Mouse (Mus musculus) activated CD4-positive, CD25-positive, alpha-beta regulatory T cell, adult 4 months (primary cell): ENCODE data around the gene A030005L19Rik. TPM values are rescaled to one million over a fixed set of nuclear protein-coding genes. Genes with fewer than 3 reads are reported as not detected.
"Not testable (repeated sequence)": the region's sequence is repeated elsewhere in the genome, so short reads cannot be mapped to it uniquely, and the experiment has no call there.

Experiments used
- ATAC-seq: one replicate; pipeline ENCODE4 v1.8.0; 2017
- polyA plus RNA-seq, 2 experiments: library from polyadenylated mRNA; unstranded; fragments of 100-300 nt; shearing (Covaris generic); gene quantifications; one replicate each; pipeline ENCODE4 v1.2.1; 2017

A030005L19Rik gene
- polyA plus RNA-seq, result 1 to 10 TPM; 1.6 to 2.5 TPM

GRCm38 (mm10) chr1:82913025-82913424 lies at the start of gene A030005L19Rik:
Gene A030005L19Rik, plus strand, starts transcription at chr1:82913325.
- no peak for ATAC-seq

GRCm38 (mm10) chr1:82870202-82870601 lies 42.9 kb upstream of the A030005L19Rik start:
- ATAC-seq, result peak; percentile 48

GRCm38 (mm10) chr1:82879172-82879571 lies 34.0 kb upstream of the A030005L19Rik start:
- peak; percentile 74 for ATAC-seq

- no peak for ATAC-seq
Observed at GRCm38 (mm10) chr1:82880196-82880595, 32.9 kb upstream of the A030005L19Rik start.

GRCm38 (mm10) chr1:82893269-82893668 lies 19.9 kb upstream of the A030005L19Rik start:
- no peak for ATAC-seq

- ATAC-seq, result peak; percentile 70
Observed at GRCm38 (mm10) chr1:82900567-82900966, 12.6 kb upstream of the A030005L19Rik start.

GRCm38 (mm10) chr1:82901201-82901600 lies 11.9 kb upstream of the A030005L19Rik start:
- no peak for ATAC-seq

- no peak for ATAC-seq
Observed at GRCm38 (mm10) chr1:82905886-82906285, 7.2 kb upstream of the A030005L19Rik start.

- not testable (repeated sequence) for ATAC-seq
Observed at GRCm38 (mm10) chr1:82913434-82913833, 309 bp downstream of the A030005L19Rik start.

GRCm38 (mm10) chr1:82924650-82925049 lies 11.5 kb downstream of the A030005L19Rik start, which contains the start of gene A030014E15Rik:
Gene A030014E15Rik, plus strand, starts transcription at chr1:82924917.
- ATAC-seq, result no peak

GRCm38 (mm10) chr1:82930558-82930957 lies 17.4 kb downstream of the A030005L19Rik start:
- ATAC-seq, result not testable (repeated sequence)

- not testable (repeated sequence) for ATAC-seq
Observed at GRCm38 (mm10) chr1:82931326-82931725, 18.2 kb downstream of the A030005L19Rik start, which contains the start of gene Gm6217. Gene Gm6217, minus strand, starts transcription at chr1:82931399.

- no peak for ATAC-seq
Observed at GRCm38 (mm10) chr1:82938666-82939065, 25.5 kb downstream of the A030005L19Rik start.

- ATAC-seq, result not testable (repeated sequence)
Observed at GRCm38 (mm10) chr1:82942505-82942904, 29.4 kb downstream of the A030005L19Rik start.

- ATAC-seq, result not testable (repeated sequence)
Observed at GRCm38 (mm10) chr1:82943295-82943694, 30.2 kb downstream of the A030005L19Rik start, which contains the start of gene A030003K21Rik. Gene A030003K21Rik, minus strand, starts transcription at chr1:82943388.

GRCm38 (mm10) chr1:82946029-82946428 lies 32.9 kb downstream of the A030005L19Rik start:
- ATAC-seq, result not testable (repeated sequence)

- ATAC-seq, result no peak
Observed at GRCm38 (mm10) chr1:82948601-82949000, 35.5 kb downstream of the A030005L19Rik start.

- ATAC-seq, result not testable (repeated sequence)
Observed at GRCm38 (mm10) chr1:82955913-82956312, 42.8 kb downstream of the A030005L19Rik start, which contains the start of gene Gm7544. Gene Gm7544, minus strand, starts transcription at chr1:82956013.

GRCm38 (mm10) chr1:82959870-82960385 lies 46.8 kb downstream of the A030005L19Rik start, which contains the start of gene Gm47955:
Gene Gm47955, plus strand, starts transcription at chr1:82960286.
- ATAC-seq, result no peak

Other genes with a start within 250 kb of the A030005L19Rik start
- gene Mff, start 188.4 kb upstream of the A030005L19Rik start, polyA plus RNA-seq, result 100 to 1,000 TPM in 1 of 2 experiments, 10 to 100 TPM in 1; 94.7 to 117 TPM
- under 1 TPM in 1 of 2 experiments, not detected in 1; 0.81 TPM for gene Tm4sf20, start 144.9 kb upstream of the A030005L19Rik start, polyA plus RNA-seq
- gene Gm47791, start 142.1 kb upstream of the A030005L19Rik start, polyA plus RNA-seq, result not detected
- 10 to 100 TPM; 37.1 to 42.3 TPM for gene Agfg1, start 73.8 kb upstream of the A030005L19Rik start, polyA plus RNA-seq
- not detected for gene A030014E15Rik, start 11.6 kb downstream of the A030005L19Rik start, polyA plus RNA-seq
- gene Gm6217, start 18.1 kb downstream of the A030005L19Rik start, polyA plus RNA-seq, result not detected
- not detected for gene A030003K21Rik, start 30.1 kb downstream of the A030005L19Rik start, polyA plus RNA-seq
- gene Gm7544, start 42.7 kb downstream of the A030005L19Rik start, polyA plus RNA-seq, result not detected
- not detected for gene Gm47955, start 47.0 kb downstream of the A030005L19Rik start, polyA plus RNA-seq
- not detected for gene Gm47959, start 87.2 kb downstream of the A030005L19Rik start, polyA plus RNA-seq
- gene Slc19a3, start 125.1 kb downstream of the A030005L19Rik start, polyA plus RNA-seq, result not detected
- gene Krtap28-10, start 129.2 kb downstream of the A030005L19Rik start, polyA plus RNA-seq, result not detected
- gene Gm47969, start 131.6 kb downstream of the A030005L19Rik start, polyA plus RNA-seq, result not detected
- gene A030005K14Rik, start 146.1 kb downstream of the A030005L19Rik start, polyA plus RNA-seq, result not detected
- not detected for gene Krtap28-13, start 147.6 kb downstream of the A030005L19Rik start, polyA plus RNA-seq
- gene Ccl20, start 203.4 kb downstream of the A030005L19Rik start, polyA plus RNA-seq, result 10 to 100 TPM in 1 of 2 experiments, 1 to 10 TPM in 1; 3.1 to 12.0 TPM
- under 1 TPM in 1 of 2 experiments, not detected in 1; 0.33 TPM for gene Daw1, start 246.4 kb downstream of the A030005L19Rik start, polyA plus RNA-seq